Mouse (Mus musculus) CH12.LX (cell line): ENCODE results near the gene Alk. TPM values are rescaled to one million over a fixed set of nuclear protein-coding genes. Genes with fewer than 3 reads are reported as not detected.

Experiments
- DNase-seq: peaks from one replicate; pipeline ENCODE4 v3.0.0-alpha.2; 2013; ENCODE audit errors: extremely low read depth
- H3K27ac ChIP-seq: 2 replicates; pipeline ENCODE4 v1.5.1; 2012; ENCODE audit warnings: low read depth, mild to moderate bottlenecking, control low read depth, moderate library complexity; ENCODE audit not compliant: insufficient read depth
- H3K27me3 ChIP-seq: replicated peaks from 2 replicates; pipeline ENCODE3; 2012; ENCODE audit warnings: inconsistent platforms
- H3K36me3 ChIP-seq, 2 experiments: replicated peaks in 1 of 2; 2 replicates each; pipeline versions ENCODE3 to v1.6.1; 2012; ENCODE audit warnings: inconsistent platforms in 1 of 2, low read length in 1 of 2, mild to moderate bottlenecking in 1 of 2, mixed read lengths in 1 of 2, moderate library complexity in 1 of 2; ENCODE audit not compliant: control insufficient read depth in 1 of 2, insufficient read depth in 1 of 2
- H3K4me1 ChIP-seq, 2 experiments: 2 replicates each; pipeline ENCODE4 v1.6.1; 2012; ENCODE audit warnings: inconsistent platforms in 1 of 2, moderate library complexity in 1 of 2; ENCODE audit not compliant: insufficient read depth in 2 of 2, control insufficient read depth in 1 of 2
- H3K4me2 ChIP-seq: 2 replicates; pipeline ENCODE4 v1.6.1; 2012; ENCODE audit warnings: low read depth, mild to moderate bottlenecking, control low read depth; ENCODE audit not compliant: poor library complexity, insufficient read depth, severe bottlenecking
- H3K4me3 ChIP-seq, 3 experiments: fragments of 150-350 bp in 1 of 3; sonication (generic) in 1 of 3; replicated peaks in 1 of 3; 2 replicates each; pipeline versions ENCODE3 to v1.5.1; 2011 to 2012; ENCODE audit warnings: low read depth in 2 of 3, low read length in 2 of 3, mild to moderate bottlenecking in 2 of 3, moderate library complexity in 2 of 3, control low read depth in 1 of 3, improper control_type of control experiment in 1 of 3, inconsistent platforms in 1 of 3, mixed read lengths in 1 of 3; ENCODE audit not compliant: poor library complexity in 1 of 3
- H3K79me2 ChIP-seq: replicated peaks from 2 replicates; pipeline ENCODE4 v1.6.1; 2012; ENCODE audit warnings: mild to moderate bottlenecking, moderate library complexity; ENCODE audit not compliant: control insufficient read depth, poor library complexity, insufficient read depth, severe bottlenecking; ENCODE audit errors: extremely low read depth
- H3K9ac ChIP-seq: 2 replicates; pipeline ENCODE4 v1.6.1; 2012; ENCODE audit warnings: low read depth, mild to moderate bottlenecking, control low read depth, moderate library complexity; ENCODE audit not compliant: insufficient read depth
- H3K9me3 ChIP-seq: replicated peaks from 2 replicates; pipeline ENCODE3; 2012; ENCODE audit warnings: low read length, inconsistent platforms, mixed read lengths
- CHD1 ChIP-seq: IDR thresholded peaks from 2 replicates; pipeline ENCODE4 v1.6.1; 2012; ENCODE audit warnings: low read depth, low read length, improper control_type of control experiment, inconsistent platforms
- CHD2 ChIP-seq: IDR thresholded peaks from 2 replicates; pipeline ENCODE4 v1.6.1; 2011; ENCODE audit warnings: low read length, improper control_type of control experiment
- CTCF ChIP-seq, 2 experiments: IDR thresholded peaks in 1 of 2; conservative IDR thresholded peaks in 1 of 2; 2 replicates each; pipeline ENCODE4 v1.5.1; 2011 to 2012; ENCODE audit warnings: low read depth in 2 of 2, low read length in 2 of 2, improper control_type of control experiment in 1 of 2, inconsistent platforms in 1 of 2, mild to moderate bottlenecking in 1 of 2, moderate library complexity in 1 of 2
- ELF1 ChIP-seq: IDR thresholded peaks from 2 replicates; pipeline ENCODE4 v1.6.1; 2014; ENCODE audit warnings: low read depth, mild to moderate bottlenecking, inconsistent platforms, low read length, improper control_type of control experiment
- EP300 ChIP-seq: IDR thresholded peaks from 2 replicates; pipeline ENCODE4 v1.6.1; 2011; ENCODE audit warnings: low read length, improper control_type of control experiment
- ETS1 ChIP-seq: conservative IDR thresholded peaks from 2 replicates; pipeline ENCODE4 v1.6.1; 2012; ENCODE audit warnings: low read depth, mild to moderate bottlenecking, inconsistent platforms, low read length, improper control_type of control experiment, moderate library complexity
- JUND ChIP-seq: conservative IDR thresholded peaks from 2 replicates; pipeline ENCODE4 v1.6.1; 2011; ENCODE audit warnings: low read depth, low read length, improper control_type of control experiment
- KAT2A ChIP-seq: IDR thresholded peaks from 2 replicates; pipeline ENCODE4 v1.6.1; 2012; ENCODE audit warnings: low read length, improper control_type of control experiment, inconsistent platforms; ENCODE audit not compliant: insufficient replicate concordance
- MAX ChIP-seq: IDR thresholded peaks from 2 replicates; pipeline ENCODE4 v1.6.1; 2011; ENCODE audit warnings: low read length, improper control_type of control experiment
- MXI1 ChIP-seq: IDR thresholded peaks from 2 replicates; pipeline ENCODE4 v1.6.1; 2011; ENCODE audit warnings: mild to moderate bottlenecking, low read depth, low read length, improper control_type of control experiment
- NELFE ChIP-seq: IDR thresholded peaks from 2 replicates; pipeline ENCODE4 v1.6.1; 2011; ENCODE audit warnings: low read depth, low read length, improper control_type of control experiment
- NRF1 ChIP-seq: IDR thresholded peaks from 2 replicates; pipeline ENCODE4 v1.6.1; 2014; ENCODE audit warnings: low read depth, mild to moderate bottlenecking, inconsistent platforms, low read length, improper control_type of control experiment, moderate library complexity
- PAX5 ChIP-seq: IDR thresholded peaks from 2 replicates; pipeline ENCODE4 v1.6.1; 2012; ENCODE audit warnings: low read length, inconsistent platforms, mixed read lengths
- POLR2A ChIP-seq: IDR thresholded peaks from 2 replicates; pipeline ENCODE4 v1.6.1; 2011; ENCODE audit warnings: low read depth, mild to moderate bottlenecking, improper control_type of control experiment, low read length
- TCF12 ChIP-seq: IDR thresholded peaks from 2 replicates; pipeline ENCODE4 v1.6.1; 2014; ENCODE audit warnings: low read depth, mild to moderate bottlenecking, inconsistent platforms, low read length, improper control_type of control experiment
- USF1 ChIP-seq: IDR thresholded peaks from 2 replicates; pipeline ENCODE4 v1.6.1; 2014; ENCODE audit warnings: low read depth, mild to moderate bottlenecking, inconsistent platforms, low read length, improper control_type of control experiment
- USF2 ChIP-seq: conservative IDR thresholded peaks from 2 replicates; pipeline ENCODE4 v1.6.1; 2011; ENCODE audit warnings: low read depth, low read length, improper control_type of control experiment
- ZC3H11A ChIP-seq: IDR thresholded peaks from 2 replicates; pipeline ENCODE4 v1.6.1; 2012; ENCODE audit warnings: low read depth, mild to moderate bottlenecking, inconsistent platforms, low read length, improper control_type of control experiment
- ZMIZ1 ChIP-seq: IDR thresholded peaks from 2 replicates; pipeline ENCODE4 v1.6.1; 2012; ENCODE audit warnings: low read depth, mild to moderate bottlenecking, inconsistent platforms, low read length, improper control_type of control experiment
- dilution Hi-C: fragments of 300-500 bp; cut with MboI; formaldehyde crosslinking; loops from 2 replicates; pipeline ENCODE4 v1.14.3; 2020; ENCODE audit warnings: low sequenced_read_pairs; ENCODE audit not compliant: extremely low pct_unique_long_range_greater_than_20kb, extremely low pct_ligation_motif_present
- in situ Hi-C: fragments of 300-500 bp; cut with MboI; formaldehyde crosslinking; loops from 3 replicates; pipeline ENCODE4 v1.14.3; 2019; ENCODE audit warnings: low sequenced_read_pairs, low pct_ligation_motif_present, low pct_unique_long_range_greater_than_20kb, mixed read lengths
- polyA plus RNA-seq: library from polyadenylated mRNA; unstranded; fragments of >175 nt; gene quantifications from 2 replicates; pipeline ENCODE4 v1.2.1, GENCODE M21; 2012; ENCODE audit warnings: low read depth; ENCODE audit not compliant: insufficient read length
- total RNA-seq, 2 experiments: library from RNA; depleted of rRNA; stranded (reverse); fragments of 300-350 nt in 1 of 2; fragments of >200 nt in 1 of 2; gene quantifications; 2 replicates each; pipeline ENCODE4 v1.2.3; 2012 to 2014

The Alk gene
- total and polyA plus RNA-seq, 3 experiments, result 0.38 to 0.63 (median 0.44) TPM

- Histone ChIP-seq H3K4me1 (peaks cover 0 to 6% of the 10 kb centered on the region in 2 experiments; a peak in 1 of 4 replicates), H3K79me2 (no peaks in the 10 kb centered on the region), H3K4me2 (no peak overlapping the region), H3K9ac (no peak overlapping the region), H3K4me3 (no peak overlapping the region), H3K27me3 (no peaks in the 10 kb centered on the region), H3K9me3 (peaks cover 3% of the 10 kb centered on the region), H3K36me3 (peaks cover 0 to 2% of the 10 kb centered on the region in 2 experiments), H3K27ac (no peak overlapping the region)
- dilution Hi-C loops (no loop called here), in situ Hi-C loops (loop anchor here (5.0 to 25.0 kb wide), 2 partner anchors 200 to 310 kb away; partner anchors contain the start of genes Spdya and Togaram2)
- no peak for TF ChIP-seq PAX5
- no peak for TF ChIP-seq MXI1
- no peak for TF ChIP-seq JUND
- no peak for TF ChIP-seq NRF1
- TF ChIP-seq NELFE, result no peak
- no peak for TF ChIP-seq CHD1
- DNase-seq, result no peak
Measured at GRCm38 (mm10) chr17:71871981-71872380, 732.4 kb downstream of the Alk start.

- TF ChIP-seq ZMIZ1 (no peak), CTCF (conservative IDR thresholded peaks at IDR 0.05 in 1 of 2, IDR thresholded peaks at IDR 0.05 in 1 of 2; ENCODE audit: low read depth in 2 of 2, low read length in 2 of 2) (no peak), TCF12 (no peak), USF1 (no peak), EP300 (no peak), NELFE (no peak), KAT2A (no peak), ETS1 (no peak), MAX (no peak), ZC3H11A (no peak), ELF1 (no peak), POLR2A (no peak), CHD2 (no peak), USF2 (no peak)
- no peaks in the 10 kb centered on the region for H3K79me2 ChIP-seq
- H3K36me3 ChIP-seq, result peaks cover 0 to 2% of the 10 kb centered on the region in 2 experiments
- H3K4me3 ChIP-seq, result no peak overlapping the region
- H3K27ac ChIP-seq, result no peak overlapping the region
- no peak overlapping the region for H3K4me2 ChIP-seq
- H3K9ac ChIP-seq, result no peak overlapping the region
- H3K27me3 ChIP-seq, result no peaks in the 10 kb centered on the region
- dilution Hi-C loops (no loop called here), in situ Hi-C loops (loop anchor here (5.0 to 25.0 kb wide), 2 partner anchors 198 to 308 kb away; partner anchors contain the start of genes Spdya and Togaram2)
- DNase-seq, result no peak
- peaks cover 3% of the 10 kb centered on the region for H3K9me3 ChIP-seq
- H3K4me1 ChIP-seq, result peaks cover 0 to 10% of the 10 kb centered on the region in 2 experiments; a peak in 2 of 4 replicates
Measured at GRCm38 (mm10) chr17:71870641-71871040, 733.8 kb downstream of the Alk start.
